Mouse (Mus musculus) cerebellum, postnatal 14 days (tissue): ENCODE measurements around the gene Polr2l.

ENCODE experiments used
- DNase-seq, 2 experiments: peaks; one replicate each; pipeline ENCODE4 v3.0.0; 2021; ENCODE audit warnings: mixed read lengths in 2 of 2

Polr2l gene

DNA sequence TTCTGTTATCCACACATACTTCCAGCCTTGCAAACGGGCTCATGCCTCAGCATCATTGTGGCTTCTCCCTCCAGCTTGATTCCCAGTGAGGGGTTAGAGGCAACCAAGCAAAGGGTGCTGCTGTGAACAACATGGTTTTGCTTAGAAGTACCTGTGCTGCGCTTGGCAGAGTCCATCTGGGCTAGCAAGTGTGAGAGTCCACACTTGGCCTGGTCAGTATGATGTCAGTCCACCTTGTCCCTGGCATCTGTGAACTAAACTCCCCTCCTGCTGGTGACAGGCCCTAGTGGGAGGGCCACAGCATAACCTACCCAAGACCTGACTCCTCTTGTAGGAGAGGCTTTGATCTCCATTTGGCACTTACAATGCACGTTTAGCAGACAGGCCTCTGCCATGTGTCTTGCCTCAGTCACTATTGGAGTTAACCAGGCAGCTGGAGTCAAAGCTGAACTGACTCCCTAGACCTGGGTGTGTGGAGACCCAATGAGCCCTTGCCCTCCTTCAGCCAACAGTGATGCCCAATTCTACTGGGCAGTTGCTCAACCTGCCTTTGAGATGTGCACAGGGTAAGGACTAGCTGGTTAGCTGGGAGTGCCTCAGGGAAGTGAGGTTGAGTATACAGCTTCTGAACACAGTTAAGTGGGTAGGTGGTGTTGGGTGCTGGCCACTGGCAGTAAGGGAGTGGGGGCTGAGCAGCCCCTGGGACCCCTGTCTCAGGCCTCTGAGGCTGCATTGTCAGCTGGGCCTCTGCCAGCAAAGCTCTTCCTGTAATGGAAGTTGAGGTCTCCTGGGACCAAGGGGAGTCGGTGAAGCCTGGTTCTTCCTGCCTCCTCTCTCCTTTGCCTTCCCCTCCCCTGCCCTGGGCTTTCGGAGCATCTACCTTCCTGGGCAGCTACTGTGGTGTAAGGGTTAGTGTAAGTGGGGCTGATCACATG is 9.5 kb upstream of the Polr2l start:
- peak; percentile 59 to 65 for DNase-seq

DNA sequence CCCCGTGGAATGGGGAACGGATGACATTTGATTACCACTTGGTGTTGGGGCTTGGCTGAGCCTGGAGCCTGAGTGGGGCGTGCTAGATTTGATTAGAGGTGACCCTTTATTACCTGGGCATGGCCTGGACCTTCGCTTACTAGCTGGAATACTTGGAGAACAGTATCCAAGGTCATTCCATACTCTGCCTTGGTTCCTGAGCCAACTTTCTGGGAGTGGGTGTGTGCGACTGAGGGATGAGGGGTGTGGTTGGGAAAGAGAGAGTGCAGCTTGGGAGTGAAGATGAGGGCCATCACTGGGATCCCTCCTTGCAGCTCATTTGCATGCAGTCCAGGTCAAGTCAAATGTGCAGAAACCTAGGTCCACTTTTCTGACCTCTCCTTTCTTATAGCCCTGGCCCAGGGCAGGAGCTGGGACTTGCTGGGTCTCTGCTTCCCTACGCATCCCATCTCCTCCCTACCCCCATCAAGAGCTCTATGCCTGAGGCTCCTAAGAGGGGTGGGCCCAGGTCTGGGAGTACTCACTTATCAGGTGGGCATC is 8.3 kb upstream of the Polr2l start:
- DNase-seq = no peak

- peak; percentile 61 to 62 for DNase-seq
Observed at GRCm38 (mm10) chr7:141482531-141483024, 7.6 kb upstream of the Polr2l start.

GRCm38 (mm10) chr7:141481498-141482401 is 6.8 kb upstream of the Polr2l start:
- DNase-seq = peak; percentile 89 to 93

DNA sequence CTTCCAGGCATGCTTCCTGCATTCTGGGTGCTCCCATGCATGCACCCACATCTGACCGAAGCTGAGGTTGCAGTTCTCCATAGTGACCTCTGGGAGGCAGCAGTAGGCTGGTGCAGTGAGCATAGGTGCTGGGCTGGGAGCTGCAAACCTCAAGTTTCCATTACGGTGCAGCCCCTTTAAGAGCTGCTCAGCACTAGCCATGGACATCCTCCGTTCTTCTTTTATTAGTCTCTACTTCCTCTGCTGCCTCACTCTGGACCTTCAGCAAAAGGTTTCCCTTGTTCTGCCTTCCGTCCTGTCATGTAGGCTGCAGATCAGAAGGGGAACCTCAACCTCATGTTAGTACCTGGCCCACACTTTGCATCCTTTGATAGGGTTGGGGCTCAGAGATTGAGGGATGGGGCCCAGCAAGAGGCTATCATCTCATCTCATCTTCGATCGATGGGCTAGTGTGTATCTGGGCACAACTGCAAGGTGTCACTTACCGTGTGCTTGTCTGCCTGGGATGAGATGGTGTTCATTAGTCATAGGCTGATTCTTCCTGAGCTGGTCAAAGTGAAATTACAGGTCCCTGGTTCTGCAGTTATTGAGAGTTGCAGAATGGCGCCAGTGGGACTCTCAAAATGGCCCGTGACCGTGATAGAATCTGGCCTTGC is 6.0 kb upstream of the Polr2l start:
- DNase-seq = peak; percentile 84 to 91

DNA sequence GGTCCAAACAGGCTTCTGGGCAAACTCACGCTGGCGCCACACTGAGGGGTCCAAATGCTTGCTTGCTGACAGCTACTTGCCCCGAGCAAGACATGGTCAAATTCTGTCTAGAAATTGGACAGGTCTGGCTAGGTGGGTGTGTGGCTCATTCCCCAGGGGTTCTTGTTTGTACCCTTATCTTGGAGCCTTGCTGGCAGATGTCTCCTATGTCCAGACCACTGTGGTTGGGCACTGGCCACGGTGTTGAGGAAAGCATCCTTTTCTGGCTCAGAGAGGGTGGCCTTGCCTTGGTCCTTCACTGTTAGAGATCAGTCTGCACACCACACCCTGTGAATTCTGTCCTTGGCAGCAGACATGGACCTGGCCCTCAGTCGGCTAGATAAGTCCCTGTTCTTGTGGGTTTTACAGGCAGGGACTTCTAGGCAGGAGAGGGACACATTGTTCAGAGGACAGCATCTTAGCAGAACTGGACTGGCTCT is 3.4 kb upstream of the Polr2l start:
- DNase-seq = no peak

DNA sequence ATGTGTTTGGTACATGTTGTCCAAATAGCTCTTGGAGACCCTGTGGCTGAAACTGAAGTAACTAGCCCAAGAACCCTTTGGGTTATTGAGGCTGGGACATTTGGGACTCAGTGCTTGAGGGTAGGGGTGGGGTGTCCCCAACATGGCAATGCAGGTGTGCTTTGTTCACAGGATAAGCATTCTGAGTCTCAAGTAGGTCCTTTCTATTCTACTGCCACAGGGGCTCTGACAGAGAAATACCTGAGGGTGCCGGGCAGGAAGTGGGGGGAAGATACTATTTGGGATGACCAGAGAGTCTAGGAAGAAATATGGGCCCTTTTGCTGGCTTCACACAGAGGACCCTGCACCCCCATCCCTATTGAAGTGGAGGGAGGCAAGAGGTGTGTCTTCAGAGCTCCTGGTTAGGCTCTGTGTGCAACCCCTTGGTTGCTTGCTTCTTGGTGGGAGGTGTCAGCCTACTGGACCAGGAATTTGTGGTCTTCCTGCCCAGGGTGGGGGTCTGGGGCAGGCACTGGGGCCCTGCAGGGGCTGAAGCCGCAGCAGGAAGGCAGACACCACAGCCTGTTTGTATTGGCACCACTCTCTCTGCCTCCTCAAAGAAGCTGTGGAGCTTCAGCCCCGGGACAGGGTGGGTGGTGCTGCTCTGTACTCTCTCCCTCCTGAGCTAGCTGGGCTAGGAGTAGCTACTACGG is 2.8 kb upstream of the Polr2l start:
- DNase-seq = no peak

DNA sequence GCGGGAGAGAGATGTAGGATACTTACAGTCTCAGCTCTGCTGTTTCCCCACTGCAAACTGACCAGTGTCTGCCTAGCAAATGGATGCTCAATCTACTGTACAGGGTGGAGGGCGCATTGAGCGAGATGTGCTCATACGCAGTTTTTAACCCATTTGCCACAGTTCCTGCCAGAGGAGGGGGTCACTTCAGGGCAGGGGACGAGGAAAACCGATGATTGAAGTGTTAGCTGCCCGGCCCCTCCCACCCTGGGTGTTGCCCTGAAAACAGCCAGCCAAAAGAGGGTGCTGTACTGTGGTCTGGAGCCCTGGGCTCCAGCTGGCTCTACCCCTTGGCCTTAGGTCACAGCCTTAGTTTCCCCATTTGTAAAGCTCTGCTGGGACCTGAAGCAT is 2.0 kb upstream of the Polr2l start:
- no peak for DNase-seq

- DNase-seq = peak in 1 of 2 experiments; percentile 65
Observed at GRCm38 (mm10) chr7:141476226-141476980, 1.5 kb upstream of the Polr2l start.

- DNase-seq = no peak
Observed at GRCm38 (mm10) chr7:141475805-141476158, 850 bp upstream of the Polr2l start.

GRCm38 (mm10) chr7:141474160-141474559 is 772 bp downstream of the Polr2l start:
- no peak for DNase-seq

DNA sequence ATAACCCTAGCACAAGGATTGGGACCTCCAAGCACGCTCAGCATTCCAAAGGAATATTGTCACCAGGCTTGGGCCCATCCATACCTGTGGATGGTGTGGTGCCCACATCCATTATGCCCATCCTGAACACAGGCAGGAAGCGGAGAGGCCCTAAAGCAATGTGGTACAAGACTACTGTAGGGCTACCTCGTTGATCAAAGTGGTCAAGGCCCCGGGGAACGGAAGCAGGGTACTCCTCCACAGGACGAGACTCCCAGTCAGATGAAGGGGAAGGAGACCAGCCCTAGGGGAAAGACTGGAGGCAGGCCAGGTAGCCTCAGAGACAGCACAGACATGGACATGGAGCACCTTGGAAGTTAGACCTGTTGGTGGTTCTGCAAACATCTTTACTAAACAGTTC is 2.2 kb downstream of the Polr2l start:
- no peak for DNase-seq

- DNase-seq = no peak
Observed at GRCm38 (mm10) chr7:141472226-141472625, 2.7 kb downstream of the Polr2l start.

- DNase-seq = no peak
Observed at GRCm38 (mm10) chr7:141471236-141471635, 3.7 kb downstream of the Polr2l start.

GRCm38 (mm10) chr7:141470637-141470944 is 4.3 kb downstream of the Polr2l start:
- DNase-seq = no peak

- DNase-seq = peak in 1 of 2 experiments; percentile 12
Observed at GRCm38 (mm10) chr7:141469901-141470636, 4.9 kb downstream of the Polr2l start.

DNA sequence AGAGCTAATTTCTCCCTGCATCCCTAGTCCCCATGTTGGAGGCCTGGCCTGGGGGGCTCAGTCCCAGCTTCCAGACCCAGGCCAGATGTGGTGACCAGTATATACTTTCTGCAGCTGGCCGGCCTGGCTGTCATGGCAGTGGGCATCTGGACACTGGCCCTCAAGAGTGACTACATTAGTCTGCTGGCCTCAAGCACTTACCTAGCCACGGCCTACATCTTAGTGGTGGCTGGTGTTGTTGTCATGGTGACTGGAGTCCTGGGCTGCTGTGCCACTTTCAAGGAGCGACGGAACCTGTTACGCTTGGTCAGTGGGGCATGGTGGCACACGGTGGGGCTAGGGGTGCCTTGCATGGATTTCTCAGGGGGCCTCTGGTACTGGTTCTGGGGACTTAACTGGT is 5.6 kb downstream of the Polr2l start:
- no peak for DNase-seq

- DNase-seq = peak; percentile 51 to 60
Observed at GRCm38 (mm10) chr7:141468522-141469211, 6.3 kb downstream of the Polr2l start.

GRCm38 (mm10) chr7:141468164-141468521 is 6.8 kb downstream of the Polr2l start:
- peak in 1 of 2 experiments; percentile 9 for DNase-seq
